Mouse (Mus musculus) spleen, embryonic (tissue): ENCODE data around the gene Cpsf7.
"Not testable (repeated sequence)": the region's sequence is repeated elsewhere in the genome, so short reads cannot be mapped to it uniquely, and the experiment has no call there.

Source experiments
- CTCF ChIA-PET: fragments of 350-600 bp; sonication (Branson Sonifier 250); formaldehyde crosslinking; loops from one replicate; lab custom pipeline; 2022; lab: Charles Lee

The Cpsf7 gene

GRCm38 (mm10) chr19:10557837-10558375 lies 32.8 kb downstream of the Cpsf7 start:
- CTCF ChIA-PET, result not testable (repeated sequence)

GRCm38 (mm10) chr19:10560108-10560507 lies 35.0 kb downstream of the Cpsf7 start:
- CTCF ChIA-PET, result no interaction called here

GRCm38 (mm10) chr19:10561558-10562314 lies 36.7 kb downstream of the Cpsf7 start:
- CTCF ChIA-PET, result no interaction called here

GRCm38 (mm10) chr19:10562351-10562750 lies 37.3 kb downstream of the Cpsf7 start:
- CTCF ChIA-PET, result no interaction called here

GRCm38 (mm10) chr19:10564278-10564677 lies 39.2 kb downstream of the Cpsf7 start:
- CTCF ChIA-PET, result no interaction called here

- CTCF ChIA-PET, result no interaction called here
Observed at GRCm38 (mm10) chr19:10565217-10565616, 40.2 kb downstream of the Cpsf7 start.

GRCm38 (mm10) chr19:10569627-10570026 lies 44.6 kb downstream of the Cpsf7 start:
- CTCF ChIA-PET, result no interaction called here

GRCm38 (mm10) chr19:10576690-10577561 lies 51.9 kb downstream of the Cpsf7 start, which contains the start of the genes Cyb561a3 and Tmem138:
Cyb561a3 (plus strand) TSS chr19:10577172.
Tmem138 (minus strand) TSS chr19:10577362.
- CTCF ChIA-PET, result no interaction called here

GRCm38 (mm10) chr19:10580102-10580501 lies 55.0 kb downstream of the Cpsf7 start:
- CTCF ChIA-PET, result interaction anchor here (0.7 to 1.7 kb wide), 2 partner anchors 13 to 44 kb away, joined by 4 to 5 read pairs; no protein-coding TSS in a partner anchor

GRCm38 (mm10) chr19:10580761-10581160 lies 55.7 kb downstream of the Cpsf7 start:
- CTCF ChIA-PET, result interaction anchor here (1.7 kb wide), 1 partner anchor 12 kb away, joined by 4 read pairs; no protein-coding TSS in a partner anchor

- CTCF ChIA-PET, result interaction anchor here (0.5 kb wide), 1 partner anchor 37 kb away, joined by 4 read pairs; no protein-coding TSS in a partner anchor
Observed at GRCm38 (mm10) chr19:10581984-10582383, 56.9 kb downstream of the Cpsf7 start.

GRCm38 (mm10) chr19:10583550-10584146 lies 58.6 kb downstream of the Cpsf7 start:
- CTCF ChIA-PET, result interaction anchor here (0.7 kb wide), 2 partner anchors 59 to 108 kb away, joined by 7 to 10 read pairs; no protein-coding TSS in a partner anchor

- CTCF ChIA-PET, result no interaction called here
Observed at GRCm38 (mm10) chr19:10585112-10585511, 60.0 kb downstream of the Cpsf7 start.

- CTCF ChIA-PET, result no interaction called here
Observed at GRCm38 (mm10) chr19:10587231-10587630, 62.2 kb downstream of the Cpsf7 start.

- CTCF ChIA-PET, result no interaction called here
Observed at GRCm38 (mm10) chr19:10589127-10589857, 64.2 kb downstream of the Cpsf7 start.

GRCm38 (mm10) chr19:10590301-10590700 lies 65.2 kb downstream of the Cpsf7 start:
- CTCF ChIA-PET, result no interaction called here

- CTCF ChIA-PET, result interaction anchor here (0.6 kb wide), 1 partner anchor 161 kb away, joined by 4 read pairs; no protein-coding TSS in a partner anchor
Observed at GRCm38 (mm10) chr19:10591659-10592377, 66.8 kb downstream of the Cpsf7 start.
